Mouse (Mus musculus): ENCODE measurements around the gene Sh3bp5. TPM values are rescaled to one million over a fixed set of nuclear protein-coding genes. Genes with fewer than 3 reads are reported as not detected.
A peak's percentile ranks its signal among the peaks of the same experiment; 100 is the strongest.

Gene Sh3bp5
- total and polyA plus RNA-seq, 3 experiments: 0.22 to 0.33 TPM; not detected in 1

DNA sequence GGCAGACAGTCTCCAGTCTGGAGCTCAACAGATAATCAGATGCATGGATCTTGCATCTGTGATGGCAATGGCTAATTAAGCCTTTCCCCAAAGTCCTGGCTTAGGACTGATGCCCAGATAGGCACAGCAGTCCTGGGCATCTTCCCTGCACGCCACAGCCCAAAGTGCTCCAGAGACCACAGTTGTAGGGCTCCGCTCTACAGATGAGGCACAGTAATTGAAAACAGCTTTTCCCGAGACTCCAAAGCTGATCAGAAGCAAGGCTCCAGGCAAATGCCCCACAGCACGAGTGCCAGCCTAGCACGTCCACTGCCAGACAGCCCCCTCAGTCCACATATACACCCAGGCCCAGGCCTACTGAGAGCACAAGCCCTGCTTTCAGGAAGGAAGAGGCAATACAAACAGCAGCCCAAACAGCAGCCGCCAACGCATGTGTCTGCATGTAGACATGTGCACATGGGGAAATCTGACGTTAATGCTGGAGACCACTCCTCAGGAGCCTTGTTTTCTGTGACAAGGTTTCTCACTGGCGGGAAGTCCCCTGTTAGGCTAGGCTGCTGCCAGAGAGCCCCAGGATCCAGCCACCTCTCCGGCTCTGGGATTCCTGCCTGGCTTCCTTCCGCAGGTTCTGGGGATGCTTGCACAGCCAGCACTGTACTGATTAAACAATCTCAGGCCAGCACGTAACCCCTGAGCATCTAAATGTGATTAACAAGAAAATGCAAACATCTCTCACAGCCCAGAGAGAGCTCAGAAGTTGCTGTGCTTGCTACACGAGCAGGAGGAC, 47.6 kb downstream of the Sh3bp5 start:
- no peak for TF ChIP-seq CTCF (IDR thresholded peaks at IDR 0.05; ENCODE audit: low read depth, low read length)
- no peak for TF ChIP-seq GATA2 (IDR thresholded peaks at IDR 0.05; ENCODE audit: borderline replicate concordance, low read depth, low read length)
- TF ChIP-seq POLR2AphosphoS5 (IDR thresholded peaks at IDR 0.05; ENCODE audit: insufficient replicate concordance, low read depth, low read length): no peak
- TF ChIP-seq TAL1 (conservative IDR thresholded peaks at IDR 0.05; ENCODE audit: low read depth, low read length): no peak
- TF ChIP-seq GATA1 (IDR thresholded peaks at IDR 0.05; ENCODE audit: borderline replicate concordance, low read length): no peak
- H3K27me3 ChIP-seq (ENCODE audit: insufficient read depth, low read length): peaks cover 65% of the 10 kb centered on the region
- H3K4me3 ChIP-seq (ENCODE audit: low read depth, low read length): no peak overlapping the region
- H3K4me1 ChIP-seq (ENCODE audit: insufficient read depth, low read depth, low read length): peaks cover 9% of the 10 kb centered on the region; the same call in 1 of the 2 replicates
- ATAC-seq (ENCODE audit: extremely low read depth, insufficient number of reproducible peaks, low FRiP score, poor library complexity, severe bottlenecking): no peak
- no peaks in the 10 kb centered on the region for H3K9me3 ChIP-seq (replicated peaks)
- DNase-seq (ENCODE audit: low spot score): no peak
- no peaks in the 10 kb centered on the region for H3K36me3 ChIP-seq (replicated peaks)

- Histone ChIP-seq H3K4me3 (ENCODE audit: low read depth, low read length) (no peak overlapping the region), H3K4me1 (ENCODE audit: insufficient read depth, low read depth, low read length) (peaks cover 10% of the 10 kb centered on the region; the same call in 1 of the 2 replicates), H3K27me3 (ENCODE audit: insufficient read depth, low read length) (peaks cover 61% of the 10 kb centered on the region), H3K36me3 (replicated peaks) (no peaks in the 10 kb centered on the region), H3K9me3 (replicated peaks) (no peaks in the 10 kb centered on the region)
- ATAC-seq (ENCODE audit: extremely low read depth, insufficient number of reproducible peaks, low FRiP score, poor library complexity, severe bottlenecking) (no peak), DNase-seq (ENCODE audit: low spot score) (no peak)
- TF ChIP-seq CTCF (IDR thresholded peaks at IDR 0.05; ENCODE audit: low read depth, low read length): no peak
- TF ChIP-seq TAL1 (conservative IDR thresholded peaks at IDR 0.05; ENCODE audit: low read depth, low read length): no peak
- no peak for TF ChIP-seq GATA1 (IDR thresholded peaks at IDR 0.05; ENCODE audit: borderline replicate concordance, low read length)
- TF ChIP-seq GATA2 (IDR thresholded peaks at IDR 0.05; ENCODE audit: borderline replicate concordance, low read depth, low read length): no peak
- TF ChIP-seq POLR2AphosphoS5 (IDR thresholded peaks at IDR 0.05; ENCODE audit: insufficient replicate concordance, low read depth, low read length): no peak
These were observed 48.4 kb downstream of the Sh3bp5 start for GRCm38 (mm10) chr14:31387301-31387981.

DNA sequence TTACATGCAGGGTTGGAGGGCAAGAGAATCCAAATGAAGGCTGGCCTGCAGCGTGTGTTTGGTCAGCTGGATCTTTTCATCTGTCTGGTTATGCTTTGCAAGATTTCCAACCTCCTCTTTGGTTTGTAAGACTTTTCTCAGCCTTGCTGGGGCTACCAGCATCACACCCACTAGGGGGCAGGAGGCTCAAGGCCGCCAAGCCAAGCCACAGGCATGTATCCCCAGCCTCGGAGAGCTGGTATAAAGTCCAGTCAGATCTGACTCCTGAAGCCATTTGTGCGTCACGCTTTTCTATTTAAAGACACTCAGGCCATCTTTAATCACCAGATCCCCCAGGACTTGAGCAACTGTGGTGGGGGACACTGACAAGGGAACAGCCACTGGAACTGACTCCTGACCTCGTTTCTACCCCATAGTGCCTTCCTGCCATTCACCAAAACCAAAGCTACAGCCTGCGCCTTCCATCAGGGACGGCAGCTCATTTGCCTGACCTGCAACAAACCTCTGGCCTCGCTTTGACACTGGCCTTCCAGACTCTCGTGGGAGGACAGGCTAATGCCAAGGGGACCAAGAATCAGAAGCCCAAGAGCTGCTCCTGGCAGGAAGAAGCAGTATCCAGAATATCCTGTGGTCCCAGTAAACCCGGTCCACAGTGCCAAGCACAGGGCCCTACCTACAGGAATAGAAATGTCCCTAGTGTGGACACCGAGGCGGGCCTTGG, 49.7 kb downstream of the Sh3bp5 start:
- Histone ChIP-seq H3K36me3 (replicated peaks) (no peaks in the 10 kb centered on the region), H3K9me3 (replicated peaks) (no peaks in the 10 kb centered on the region), H3K4me1 (ENCODE audit: insufficient read depth, low read depth, low read length) (peaks cover 10% of the 10 kb centered on the region; the same call in 1 of the 2 replicates), H3K4me3 (ENCODE audit: low read depth, low read length) (no peak overlapping the region), H3K27me3 (ENCODE audit: insufficient read depth, low read length) (peaks cover 58% of the 10 kb centered on the region)
- peak; percentile 40; the same call in 1 of the 2 replicates for ATAC-seq (ENCODE audit: extremely low read depth, insufficient number of reproducible peaks, low FRiP score, poor library complexity, severe bottlenecking)
- TF ChIP-seq GATA1 (IDR thresholded peaks at IDR 0.05; ENCODE audit: borderline replicate concordance, low read length) (no peak), CTCF (IDR thresholded peaks at IDR 0.05; ENCODE audit: low read depth, low read length) (0 out of 2 replicates have a peak, but pooled peaks have one; percentile 26)
- DNase-seq (ENCODE audit: low spot score): peak; percentile 33

- no peak overlapping the region for H3K4me3 ChIP-seq (ENCODE audit: low read depth, low read length)
- peaks cover 58% of the 10 kb centered on the region for H3K27me3 ChIP-seq (ENCODE audit: insufficient read depth, low read length)
- DNase-seq (ENCODE audit: low spot score): no peak
- peaks cover 10% of the 10 kb centered on the region; the same call in 1 of the 2 replicates for H3K4me1 ChIP-seq (ENCODE audit: insufficient read depth, low read depth, low read length)
- TF ChIP-seq TAL1 (conservative IDR thresholded peaks at IDR 0.05; ENCODE audit: low read depth, low read length) (no peak), POLR2AphosphoS5 (IDR thresholded peaks at IDR 0.05; ENCODE audit: insufficient replicate concordance, low read depth, low read length) (no peak), GATA2 (IDR thresholded peaks at IDR 0.05; ENCODE audit: borderline replicate concordance, low read depth, low read length) (no peak)
- H3K36me3 ChIP-seq (replicated peaks): no peaks in the 10 kb centered on the region
- ATAC-seq (ENCODE audit: extremely low read depth, insufficient number of reproducible peaks, low FRiP score, poor library complexity, severe bottlenecking): no peak
- no peaks in the 10 kb centered on the region for H3K9me3 ChIP-seq (replicated peaks)
These were observed 50.5 kb downstream of the Sh3bp5 start for GRCm38 (mm10) chr14:31385406-31385805.

GRCm38 (mm10) chr14:31384366-31385323, 51.2 kb downstream of the Sh3bp5 start:
- H3K36me3 ChIP-seq (replicated peaks): no peaks in the 10 kb centered on the region

More at GRCm38 (mm10) chr14:31384366-31385323, 51.2 kb downstream of the Sh3bp5 start:
- H3K4me3 ChIP-seq (ENCODE audit: low read depth, low read length): no peak overlapping the region
- TF ChIP-seq CTCF (IDR thresholded peaks at IDR 0.05; ENCODE audit: low read depth, low read length) (no peak), TAL1 (conservative IDR thresholded peaks at IDR 0.05; ENCODE audit: low read depth, low read length) (no peak)
- ATAC-seq (ENCODE audit: extremely low read depth, insufficient number of reproducible peaks, low FRiP score, poor library complexity, severe bottlenecking) (no peak), DNase-seq (ENCODE audit: low spot score) (no peak)
- H3K27me3 ChIP-seq (ENCODE audit: insufficient read depth, low read length): peaks cover 56% of the 10 kb centered on the region
- peaks cover 10% of the 10 kb centered on the region; the same call in 1 of the 2 replicates for H3K4me1 ChIP-seq (ENCODE audit: insufficient read depth, low read depth, low read length)
- H3K9me3 ChIP-seq (replicated peaks): no peaks in the 10 kb centered on the region

Data from G1E (cell line).